Mouse (Mus musculus) heart, postnatal 0 days (tissue): ENCODE measurements around the gene Heatr5a.

Source experiments
- CTCF ChIP-seq: IDR thresholded peaks from 2 replicates; pipeline ENCODE4 v1.5.1; 2016; ENCODE audit warnings: antibody characterized with exemption, control low read depth, low read depth
- EP300 ChIP-seq: IDR thresholded peaks from 2 replicates; pipeline ENCODE4 v1.6.1; 2016; ENCODE audit warnings: antibody characterized with exemption, low read depth

DNA sequence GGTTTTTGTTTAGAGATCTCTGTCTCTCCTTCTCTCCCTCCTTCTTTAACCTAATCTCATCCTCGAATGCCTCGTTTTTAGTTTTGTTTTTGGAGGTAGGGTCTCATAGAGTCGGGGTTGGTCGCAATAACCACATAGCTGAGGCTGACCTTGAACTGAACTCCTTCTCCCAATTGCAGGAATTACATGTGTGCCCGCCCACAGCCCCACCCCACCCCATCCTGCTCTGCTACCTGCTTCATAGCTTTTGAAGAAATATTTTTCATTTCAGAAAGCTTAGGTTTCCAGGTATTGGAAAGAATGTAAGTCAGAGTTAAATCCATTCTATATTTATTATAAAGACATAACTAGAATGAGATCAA is 35.5 kb upstream of the Heatr5a start:
- TF ChIP-seq CTCF, result no peak
- TF ChIP-seq EP300, result no peak
